ENCODE assay signal across 16 mouse cellular contexts in the genomic region with DNA sequence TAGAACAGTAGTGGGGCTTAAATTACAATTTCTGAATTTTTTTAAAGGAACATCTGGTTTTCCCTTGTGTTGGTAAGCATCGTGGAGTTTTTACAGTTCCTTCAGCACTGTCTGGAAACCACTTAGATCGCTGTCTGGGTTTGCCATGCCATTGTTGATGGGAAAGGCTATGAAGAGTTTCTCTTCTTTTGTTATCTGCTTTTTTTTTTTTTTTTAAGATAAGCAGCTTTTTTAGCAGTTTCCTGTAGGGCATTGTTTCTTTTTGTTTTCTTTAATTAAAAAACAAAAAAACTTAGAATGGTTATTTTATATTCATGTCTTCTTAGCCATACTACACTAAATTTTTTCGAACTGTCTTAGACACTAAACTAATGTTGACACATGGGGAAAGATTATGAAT.
"Had no signal": no experiment of that assay in that cellular context is flagged by ENCODE, and none has a peak within 500 bp of the region (broad histone marks: within the 10 kb centered on the region; RNA-seq: fewer than 3 reads in every experiment).

No protein-coding gene starts in this region.

- H3K27ac ChIP-seq: neural tube, embryonic 13.5 days; neural tube, embryonic 15.5 days; stomach, embryonic 15.5 days; stomach, postnatal 0 days had no signal

- H3K27me3 ChIP-seq: neural tube, embryonic 13.5 days; neural tube, embryonic 15.5 days; stomach, embryonic 15.5 days had no signal

- DNase-seq: retina, postnatal 1 day; right cerebral cortex, adult 18-20 months; right cerebral cortex, postnatal 14 days; right cerebral cortex, postnatal 25 days; right cerebral cortex, postnatal 4 days; spleen, adult 18-20 months; thymus, adult 18-20 months; thymus, adult 2 months; thymus, postnatal 14 days; thymus, postnatal 25 days; thymus, postnatal 36 days; thymus, postnatal 4 days had no signal

- H3K4me1 ChIP-seq: neural tube, embryonic 13.5 days; neural tube, embryonic 15.5 days had no signal

- H3K9ac ChIP-seq: neural tube, embryonic 13.5 days; neural tube, embryonic 15.5 days; stomach, embryonic 15.5 days had no signal

- H3K36me3 ChIP-seq: neural tube, embryonic 13.5 days; neural tube, embryonic 15.5 days; stomach, embryonic 15.5 days had no signal

- H3K9me3 ChIP-seq: neural tube, embryonic 13.5 days; neural tube, embryonic 15.5 days; stomach, embryonic 15.5 days had no signal

- H3K4me3 ChIP-seq: neural tube, embryonic 13.5 days; neural tube, embryonic 15.5 days; stomach, embryonic 15.5 days had no signal
